Mouse (Mus musculus): Measurements from ENCODE around the gene Rab3gap2. TPM values are rescaled to one million over a fixed set of nuclear protein-coding genes. Genes with fewer than 3 reads are reported as not detected.

The Rab3gap2 gene
- polyA plus RNA-seq, 1 experiment, result 32.8 TPM

GRCm38 (mm10) chr1:185306836-185307235 is 102.9 kb downstream of the Rab3gap2 start:
- no peak overlapping the region for H3K27ac ChIP-seq (ENCODE audit: insufficient read depth, low read length)
- TF ChIP-seq EP300 (IDR thresholded peaks at IDR 0.05; ENCODE audit: insufficient read depth, low read depth, low read length), result no peak
- no peak for TF ChIP-seq POLR2A (IDR thresholded peaks at IDR 0.05; ENCODE audit: insufficient read depth, low read length)
- no peak for TF ChIP-seq CTCF (IDR thresholded peaks at IDR 0.05; ENCODE audit: low read depth, low read length)
- no peak overlapping the region for H3K9ac ChIP-seq (ENCODE audit: low read depth, poor library complexity, severe bottlenecking)
- no peaks in the 10 kb centered on the region for H3K4me1 ChIP-seq (ENCODE audit: control insufficient read depth, insufficient read depth, low read length)
- peaks cover under 1% of the 10 kb centered on the region; the same call in 1 of the 2 replicates for H3K36me3 ChIP-seq (ENCODE audit: control insufficient read depth, insufficient read depth, low read length, poor library complexity, severe bottlenecking)
- H3K4me3 ChIP-seq (ENCODE audit: low read depth, low read length), result no peak overlapping the region
- peaks cover 46% of the 10 kb centered on the region for H3K9me3 ChIP-seq (replicated peaks; ENCODE audit: control insufficient read depth, insufficient read depth, low read length, poor library complexity, severe bottlenecking)
- H3K27me3 ChIP-seq (ENCODE audit: control insufficient read depth, insufficient read depth, low read length, poor library complexity, severe bottlenecking), result no peaks in the 10 kb centered on the region

DNA sequence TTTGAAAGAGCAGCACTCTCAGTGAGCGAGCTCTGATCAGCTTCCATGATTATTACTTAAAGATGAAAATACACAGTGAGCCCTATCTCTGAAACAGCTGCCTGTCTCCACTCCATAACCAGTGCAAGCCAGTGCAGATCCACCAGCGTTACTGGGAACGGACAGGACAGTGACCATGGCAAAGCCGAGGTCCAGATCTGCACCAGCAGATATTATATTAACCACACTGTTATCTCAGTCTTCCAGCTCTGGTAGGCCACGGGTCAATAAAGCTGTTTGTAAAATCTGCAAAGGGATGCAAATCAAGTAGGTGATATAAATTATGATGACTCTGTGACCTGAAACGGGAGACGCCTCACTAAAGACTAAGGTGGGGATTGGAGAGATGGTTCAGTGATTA is 103.7 kb downstream of the Rab3gap2 start:
- H3K9me3 ChIP-seq (replicated peaks; ENCODE audit: control insufficient read depth, insufficient read depth, low read length, poor library complexity, severe bottlenecking), result peaks cover 38% of the 10 kb centered on the region
- no peaks in the 10 kb centered on the region for H3K4me1 ChIP-seq (ENCODE audit: control insufficient read depth, insufficient read depth, low read length)
- no peak for TF ChIP-seq POLR2A (IDR thresholded peaks at IDR 0.05; ENCODE audit: insufficient read depth, low read length)
- no peak for TF ChIP-seq CTCF (IDR thresholded peaks at IDR 0.05; ENCODE audit: low read depth, low read length)
- no peak for TF ChIP-seq EP300 (IDR thresholded peaks at IDR 0.05; ENCODE audit: insufficient read depth, low read depth, low read length)
- no peaks in the 10 kb centered on the region for H3K27me3 ChIP-seq (ENCODE audit: control insufficient read depth, insufficient read depth, low read length, poor library complexity, severe bottlenecking)
- no peak overlapping the region for H3K9ac ChIP-seq (ENCODE audit: low read depth, poor library complexity, severe bottlenecking)
- no peak overlapping the region for H3K27ac ChIP-seq (ENCODE audit: insufficient read depth, low read length)
- H3K36me3 ChIP-seq (ENCODE audit: control insufficient read depth, insufficient read depth, low read length, poor library complexity, severe bottlenecking), result peaks cover 6% of the 10 kb centered on the region
- H3K4me3 ChIP-seq (ENCODE audit: low read depth, low read length), result no peak overlapping the region

DNA sequence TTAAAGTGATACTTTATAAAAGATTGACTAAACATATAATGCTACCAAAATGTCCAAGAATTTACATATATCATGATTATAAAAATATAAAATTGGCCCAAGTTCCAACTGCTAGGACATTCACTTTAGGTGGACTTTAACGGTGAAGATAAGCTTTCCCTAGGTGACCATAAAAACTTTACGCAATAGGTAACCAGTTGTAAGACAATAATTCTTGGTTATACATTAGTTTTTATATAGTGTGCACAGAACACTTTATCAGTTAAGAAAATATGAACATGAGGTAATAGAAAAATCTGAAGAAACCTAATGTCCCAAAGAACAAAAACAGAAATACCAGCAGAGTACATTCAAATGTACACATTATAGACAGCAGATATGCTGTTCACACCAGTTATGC is 104.4 kb downstream of the Rab3gap2 start:
- no peak for TF ChIP-seq CTCF (IDR thresholded peaks at IDR 0.05; ENCODE audit: low read depth, low read length)
- no peak for TF ChIP-seq POLR2A (IDR thresholded peaks at IDR 0.05; ENCODE audit: insufficient read depth, low read length)
- no peak for TF ChIP-seq EP300 (IDR thresholded peaks at IDR 0.05; ENCODE audit: insufficient read depth, low read depth, low read length)
- H3K9ac ChIP-seq (ENCODE audit: low read depth, poor library complexity, severe bottlenecking), result no peak overlapping the region
- peaks cover 31% of the 10 kb centered on the region for H3K9me3 ChIP-seq (replicated peaks; ENCODE audit: control insufficient read depth, insufficient read depth, low read length, poor library complexity, severe bottlenecking)
- H3K27ac ChIP-seq (ENCODE audit: insufficient read depth, low read length), result no peak overlapping the region
- no peaks in the 10 kb centered on the region for H3K27me3 ChIP-seq (ENCODE audit: control insufficient read depth, insufficient read depth, low read length, poor library complexity, severe bottlenecking)
- H3K36me3 ChIP-seq (ENCODE audit: control insufficient read depth, insufficient read depth, low read length, poor library complexity, severe bottlenecking), result peaks cover 6% of the 10 kb centered on the region
- no peak overlapping the region for H3K4me3 ChIP-seq (ENCODE audit: low read depth, low read length)
- H3K4me1 ChIP-seq (ENCODE audit: control insufficient read depth, insufficient read depth, low read length), result no peaks in the 10 kb centered on the region

DNA sequence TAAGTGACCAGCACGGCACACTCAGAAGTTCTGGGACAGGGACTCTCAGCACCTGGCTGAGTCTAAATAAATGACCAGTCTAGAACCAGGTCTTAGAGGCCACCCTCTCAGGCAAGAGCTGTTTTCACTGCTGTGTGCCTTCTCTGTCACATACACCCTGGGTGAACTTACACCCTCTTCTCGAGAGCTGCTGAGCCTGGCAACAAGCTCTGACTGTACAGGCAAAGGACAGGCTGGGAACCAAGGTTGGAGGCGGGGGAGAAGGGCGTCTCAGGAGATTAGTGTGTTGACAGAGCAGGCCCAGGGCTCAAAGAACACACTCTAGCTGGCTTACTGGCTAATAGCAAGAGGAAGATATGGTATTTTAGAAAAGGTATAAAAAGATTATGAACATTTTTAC is 105.0 kb downstream of the Rab3gap2 start:
- peaks cover 10% of the 10 kb centered on the region for H3K36me3 ChIP-seq (ENCODE audit: control insufficient read depth, insufficient read depth, low read length, poor library complexity, severe bottlenecking)

GRCm38 (mm10) chr1:185311949-185312348 is 108.0 kb downstream of the Rab3gap2 start:
- no peaks in the 10 kb centered on the region for H3K27me3 ChIP-seq (ENCODE audit: control insufficient read depth, insufficient read depth, low read length, poor library complexity, severe bottlenecking)

More for the DNA sequence above, 105.0 kb downstream of the Rab3gap2 start:
- H3K9ac ChIP-seq (ENCODE audit: low read depth, poor library complexity, severe bottlenecking), result no peak overlapping the region
- no peaks in the 10 kb centered on the region for H3K27me3 ChIP-seq (ENCODE audit: control insufficient read depth, insufficient read depth, low read length, poor library complexity, severe bottlenecking)
- no peak overlapping the region for H3K27ac ChIP-seq (ENCODE audit: insufficient read depth, low read length)
- TF ChIP-seq EP300 (IDR thresholded peaks at IDR 0.05; ENCODE audit: insufficient read depth, low read depth, low read length) (no peak), CTCF (IDR thresholded peaks at IDR 0.05; ENCODE audit: low read depth, low read length) (no peak), POLR2A (IDR thresholded peaks at IDR 0.05; ENCODE audit: insufficient read depth, low read length) (no peak)
- H3K4me3 ChIP-seq (ENCODE audit: low read depth, low read length), result no peak overlapping the region
- no peaks in the 10 kb centered on the region for H3K4me1 ChIP-seq (ENCODE audit: control insufficient read depth, insufficient read depth, low read length)
- H3K9me3 ChIP-seq (replicated peaks; ENCODE audit: control insufficient read depth, insufficient read depth, low read length, poor library complexity, severe bottlenecking), result peaks cover 27% of the 10 kb centered on the region

GRCm38 (mm10) chr1:185314546-185314945 is 110.6 kb downstream of the Rab3gap2 start:
- no peak overlapping the region for H3K27ac ChIP-seq (ENCODE audit: insufficient read depth, low read length)
- no peaks in the 10 kb centered on the region for H3K4me1 ChIP-seq (ENCODE audit: control insufficient read depth, insufficient read depth, low read length)
- H3K36me3 ChIP-seq (ENCODE audit: control insufficient read depth, insufficient read depth, low read length, poor library complexity, severe bottlenecking), result peaks cover 15% of the 10 kb centered on the region
- no peak overlapping the region for H3K4me3 ChIP-seq (ENCODE audit: low read depth, low read length)
- H3K27me3 ChIP-seq (ENCODE audit: control insufficient read depth, insufficient read depth, low read length, poor library complexity, severe bottlenecking), result no peaks in the 10 kb centered on the region
- H3K9ac ChIP-seq (ENCODE audit: low read depth, poor library complexity, severe bottlenecking), result no peak overlapping the region
- H3K9me3 ChIP-seq (replicated peaks; ENCODE audit: control insufficient read depth, insufficient read depth, low read length, poor library complexity, severe bottlenecking), result no peaks in the 10 kb centered on the region
- no peak for TF ChIP-seq POLR2A (IDR thresholded peaks at IDR 0.05; ENCODE audit: insufficient read depth, low read length)
- no peak for TF ChIP-seq EP300 (IDR thresholded peaks at IDR 0.05; ENCODE audit: insufficient read depth, low read depth, low read length)
- TF ChIP-seq CTCF (IDR thresholded peaks at IDR 0.05; ENCODE audit: low read depth, low read length), result no peak

More at GRCm38 (mm10) chr1:185311949-185312348, 108.0 kb downstream of the Rab3gap2 start:
- H3K36me3 ChIP-seq (ENCODE audit: control insufficient read depth, insufficient read depth, low read length, poor library complexity, severe bottlenecking), result peaks cover 12% of the 10 kb centered on the region
- H3K9ac ChIP-seq (ENCODE audit: low read depth, poor library complexity, severe bottlenecking), result no peak overlapping the region
- no peak overlapping the region for H3K4me3 ChIP-seq (ENCODE audit: low read depth, low read length)
- no peaks in the 10 kb centered on the region for H3K4me1 ChIP-seq (ENCODE audit: control insufficient read depth, insufficient read depth, low read length)
- H3K27ac ChIP-seq (ENCODE audit: insufficient read depth, low read length), result no peak overlapping the region
- peaks cover 18% of the 10 kb centered on the region for H3K9me3 ChIP-seq (replicated peaks; ENCODE audit: control insufficient read depth, insufficient read depth, low read length, poor library complexity, severe bottlenecking)
- TF ChIP-seq EP300 (IDR thresholded peaks at IDR 0.05; ENCODE audit: insufficient read depth, low read depth, low read length) (no peak), POLR2A (IDR thresholded peaks at IDR 0.05; ENCODE audit: insufficient read depth, low read length) (no peak), CTCF (IDR thresholded peaks at IDR 0.05; ENCODE audit: low read depth, low read length) (no peak)
